Mouse (Mus musculus) heart, adult 9 months (tissue): ENCODE results near the gene Tmem41a.

Experiments used
- DNase-seq, 2 experiments: peaks; one replicate each; pipeline ENCODE4 v3.0.0; 2022; ENCODE audit warnings: low spot score in 2 of 2

Tmem41a gene

GRCm38 (mm10) chr16:21904636-21905035 lies 42.7 kb downstream of the Tmem41a start:
- no peak for DNase-seq

DNA sequence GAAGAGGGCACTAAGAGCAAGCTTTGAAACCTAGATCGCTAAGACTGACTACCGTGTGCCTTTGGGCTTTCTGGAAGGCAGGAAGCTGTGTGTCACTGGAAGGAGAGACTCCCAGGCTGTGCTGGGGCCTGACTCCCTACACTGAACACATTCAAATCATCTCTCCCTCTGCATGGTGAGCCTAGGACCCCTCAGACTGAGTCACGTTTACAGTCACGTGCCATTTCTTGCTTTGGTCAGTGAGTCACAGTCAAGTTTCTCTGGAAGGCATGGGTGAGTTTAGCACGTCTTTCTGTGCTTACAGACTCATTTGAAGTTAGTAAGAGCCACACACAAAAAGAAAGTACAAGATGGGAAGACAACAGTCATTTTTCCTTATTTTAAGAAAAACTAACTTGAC lies 46.1 kb downstream of the Tmem41a start:
- DNase-seq, result no peak

DNA sequence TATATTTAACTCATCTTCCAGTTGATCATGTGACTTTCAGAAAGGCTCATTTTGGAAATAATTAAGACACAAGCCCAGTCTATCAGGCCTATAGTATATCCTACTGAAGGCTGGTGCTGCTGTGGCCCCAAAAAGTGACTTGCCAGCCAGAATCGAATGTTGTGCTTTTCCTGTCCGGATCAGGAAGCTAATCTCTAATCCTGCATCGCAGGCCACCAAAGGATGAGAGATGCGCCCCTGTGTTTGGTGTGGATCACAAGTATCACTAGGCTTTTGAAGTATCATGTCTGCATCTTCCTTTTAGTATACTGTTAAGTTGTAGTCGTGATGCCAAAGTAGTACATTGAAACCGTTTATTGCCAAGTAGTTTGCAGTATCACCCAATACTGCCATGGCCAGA lies 53.5 kb downstream of the Tmem41a start:
- DNase-seq, result no peak

GRCm38 (mm10) chr16:21887601-21888000 lies 59.8 kb downstream of the Tmem41a start:
- DNase-seq, result no peak
